Mouse (Mus musculus): ENCODE measurements around the gene Bbs2. TPM values are rescaled to one million over a fixed set of nuclear protein-coding genes. Genes with fewer than 3 reads are reported as not detected.

The Bbs2 gene
- polyA plus RNA-seq, 1 experiment from 2014 or later = 8.7 TPM

- Histone ChIP-seq H3K9me3 (replicated peaks; ENCODE audit: control insufficient read depth, low read length) (no peaks in the 10 kb centered on the region), H3K9ac (ENCODE audit: low read depth, low read length) (no peak overlapping the region)
Measured at GRCm38 (mm10) chr8:94130126-94130525, 31.4 kb upstream of the Bbs2 start.

GRCm38 (mm10) chr8:94129133-94129789 is 30.5 kb upstream of the Bbs2 start:
- H3K4me1 ChIP-seq (ENCODE audit: control insufficient read depth, insufficient read depth, low read length) = no peaks in the 10 kb centered on the region
- no peaks in the 10 kb centered on the region for H3K27me3 ChIP-seq (ENCODE audit: control insufficient read depth, insufficient read depth, low read length)
- H3K27ac ChIP-seq (ENCODE audit: low read depth, low read length) = no peak overlapping the region
- WGBS (ENCODE audit: insufficient replicate concordance) = 84% methylated on average over 6 of the region's 6 CpGs
- H3K4me3 ChIP-seq (ENCODE audit: low read depth, low read length) = no peak overlapping the region
- H3K36me3 ChIP-seq (ENCODE audit: control insufficient read depth, insufficient read depth, low read length) = no peaks in the 10 kb centered on the region
- ATAC-seq (replicated peaks; ENCODE audit: insufficient number of reproducible peaks, low FRiP score, low TSS enrichment) = no peak
- no peak overlapping the region for H3K4me2 ChIP-seq
- H3K9me3 ChIP-seq (replicated peaks; ENCODE audit: control insufficient read depth, low read length) = no peaks in the 10 kb centered on the region
- H3K9ac ChIP-seq (ENCODE audit: low read depth, low read length) = no peak overlapping the region

More at GRCm38 (mm10) chr8:94130126-94130525, 31.4 kb upstream of the Bbs2 start:
- H3K4me2 ChIP-seq = no peak overlapping the region
- no peaks in the 10 kb centered on the region for H3K4me1 ChIP-seq (ENCODE audit: control insufficient read depth, insufficient read depth, low read length)
- no peak for ATAC-seq (replicated peaks; ENCODE audit: insufficient number of reproducible peaks, low FRiP score, low TSS enrichment)
- H3K27me3 ChIP-seq (ENCODE audit: control insufficient read depth, insufficient read depth, low read length) = no peaks in the 10 kb centered on the region
- no peaks in the 10 kb centered on the region for H3K36me3 ChIP-seq (ENCODE audit: control insufficient read depth, insufficient read depth, low read length)
- H3K4me3 ChIP-seq (ENCODE audit: low read depth, low read length) = no peak overlapping the region
- H3K27ac ChIP-seq (ENCODE audit: low read depth, low read length) = no peak overlapping the region
- 86% methylated on average over 4 of the region's 4 CpGs for WGBS (ENCODE audit: insufficient replicate concordance)

- no peaks in the 10 kb centered on the region for H3K9me3 ChIP-seq (replicated peaks; ENCODE audit: control insufficient read depth, low read length)
- H3K9ac ChIP-seq (ENCODE audit: low read depth, low read length) = no peak overlapping the region
- no peaks in the 10 kb centered on the region for H3K36me3 ChIP-seq (ENCODE audit: control insufficient read depth, insufficient read depth, low read length)
- no peak overlapping the region for H3K27ac ChIP-seq (ENCODE audit: low read depth, low read length)
- H3K4me2 ChIP-seq = no peak overlapping the region
- 76% methylated on average over 6 of the region's 6 CpGs for WGBS (ENCODE audit: insufficient replicate concordance)
- no peaks in the 10 kb centered on the region for H3K4me1 ChIP-seq (ENCODE audit: control insufficient read depth, insufficient read depth, low read length)
- H3K4me3 ChIP-seq (ENCODE audit: low read depth, low read length) = no peak overlapping the region
- no peak for ATAC-seq (replicated peaks; ENCODE audit: insufficient number of reproducible peaks, low FRiP score, low TSS enrichment)
- 0 out of 2 replicates have a peak, but pooled peaks cover 3% of the 10 kb centered on the region for H3K27me3 ChIP-seq (ENCODE audit: control insufficient read depth, insufficient read depth, low read length)
Measured at GRCm38 (mm10) chr8:94127711-94128110, 29.0 kb upstream of the Bbs2 start.

GRCm38 (mm10) chr8:94122711-94123468 is 24.2 kb upstream of the Bbs2 start:
- Histone ChIP-seq H3K27me3 (ENCODE audit: control insufficient read depth, insufficient read depth, low read length) (0 out of 2 replicates have a peak, but pooled peaks cover 3% of the 10 kb centered on the region), H3K4me2 (no peak overlapping the region), H3K9ac (ENCODE audit: low read depth, low read length) (no peak overlapping the region), H3K4me3 (ENCODE audit: low read depth, low read length) (no peak overlapping the region), H3K9me3 (replicated peaks; ENCODE audit: control insufficient read depth, low read length) (no peaks in the 10 kb centered on the region), H3K4me1 (ENCODE audit: control insufficient read depth, insufficient read depth, low read length) (no peaks in the 10 kb centered on the region), H3K36me3 (ENCODE audit: control insufficient read depth, insufficient read depth, low read length) (no peaks in the 10 kb centered on the region), H3K27ac (ENCODE audit: low read depth, low read length) (no peak overlapping the region)
- ATAC-seq (replicated peaks; ENCODE audit: insufficient number of reproducible peaks, low FRiP score, low TSS enrichment) = no peak
- 47% methylated on average over 8 of the region's 8 CpGs for WGBS (ENCODE audit: insufficient replicate concordance)

- H3K4me1 ChIP-seq (ENCODE audit: control insufficient read depth, insufficient read depth, low read length) = no peaks in the 10 kb centered on the region
- no peak overlapping the region for H3K4me2 ChIP-seq
- H3K9me3 ChIP-seq (replicated peaks; ENCODE audit: control insufficient read depth, low read length) = no peaks in the 10 kb centered on the region
- no peak overlapping the region for H3K4me3 ChIP-seq (ENCODE audit: low read depth, low read length)
- no peak overlapping the region for H3K9ac ChIP-seq (ENCODE audit: low read depth, low read length)
- H3K27me3 ChIP-seq (ENCODE audit: control insufficient read depth, insufficient read depth, low read length) = 0 out of 2 replicates have a peak, but pooled peaks cover 3% of the 10 kb centered on the region
- whole genome bisulfite sequencing (ENCODE audit: insufficient replicate concordance) = 83% methylated on average over 9 of the region's 9 CpGs
- H3K36me3 ChIP-seq (ENCODE audit: control insufficient read depth, insufficient read depth, low read length) = no peaks in the 10 kb centered on the region
- ATAC-seq (replicated peaks; ENCODE audit: insufficient number of reproducible peaks, low FRiP score, low TSS enrichment) = no peak
- no peak overlapping the region for H3K27ac ChIP-seq (ENCODE audit: low read depth, low read length)
Measured at GRCm38 (mm10) chr8:94121625-94122024, 22.9 kb upstream of the Bbs2 start.

GRCm38 (mm10) chr8:94118776-94119430 is 20.2 kb upstream of the Bbs2 start:
- H3K36me3 ChIP-seq (ENCODE audit: control insufficient read depth, insufficient read depth, low read length) = no peaks in the 10 kb centered on the region
- ATAC-seq (replicated peaks; ENCODE audit: insufficient number of reproducible peaks, low FRiP score, low TSS enrichment) = no peak
- H3K4me1 ChIP-seq (ENCODE audit: control insufficient read depth, insufficient read depth, low read length) = no peaks in the 10 kb centered on the region
- H3K4me2 ChIP-seq = no peak overlapping the region
- H3K4me3 ChIP-seq (ENCODE audit: low read depth, low read length) = no peak overlapping the region
- no peak overlapping the region for H3K27ac ChIP-seq (ENCODE audit: low read depth, low read length)
- H3K9ac ChIP-seq (ENCODE audit: low read depth, low read length) = no peak overlapping the region
- H3K27me3 ChIP-seq (ENCODE audit: control insufficient read depth, insufficient read depth, low read length) = 0 out of 2 replicates have a peak, but pooled peaks cover under 1% of the 10 kb centered on the region
- 13% methylated on average over 6 of the region's 6 CpGs for WGBS (ENCODE audit: insufficient replicate concordance)
- no peaks in the 10 kb centered on the region for H3K9me3 ChIP-seq (replicated peaks; ENCODE audit: control insufficient read depth, low read length)

GRCm38 (mm10) chr8:94113972-94114371 is 15.2 kb upstream of the Bbs2 start:
- H3K9me3 ChIP-seq (replicated peaks; ENCODE audit: control insufficient read depth, low read length) = no peaks in the 10 kb centered on the region
- H3K9ac ChIP-seq (ENCODE audit: low read depth, low read length) = no peak overlapping the region
- peaks cover 2% of the 10 kb centered on the region; the same call in 1 of the 2 replicates for H3K4me1 ChIP-seq (ENCODE audit: control insufficient read depth, insufficient read depth, low read length)
- H3K36me3 ChIP-seq (ENCODE audit: control insufficient read depth, insufficient read depth, low read length) = no peaks in the 10 kb centered on the region
- no peak for ATAC-seq (replicated peaks; ENCODE audit: insufficient number of reproducible peaks, low FRiP score, low TSS enrichment)
- H3K27me3 ChIP-seq (ENCODE audit: control insufficient read depth, insufficient read depth, low read length) = no peaks in the 10 kb centered on the region
- H3K4me2 ChIP-seq = no peak overlapping the region
- H3K4me3 ChIP-seq (ENCODE audit: low read depth, low read length) = no peak overlapping the region
- 83% methylated on average over 2 of the region's 2 CpGs for WGBS (ENCODE audit: insufficient replicate concordance)
- H3K27ac ChIP-seq (ENCODE audit: low read depth, low read length) = no peak overlapping the region

- 13% methylated on average over 1 of the region's 1 CpGs for WGBS (ENCODE audit: insufficient replicate concordance)
- no peaks in the 10 kb centered on the region for H3K36me3 ChIP-seq (ENCODE audit: control insufficient read depth, insufficient read depth, low read length)
- no peak for ATAC-seq (replicated peaks; ENCODE audit: insufficient number of reproducible peaks, low FRiP score, low TSS enrichment)
- no peak overlapping the region for H3K27ac ChIP-seq (ENCODE audit: low read depth, low read length)
- no peaks in the 10 kb centered on the region for H3K27me3 ChIP-seq (ENCODE audit: control insufficient read depth, insufficient read depth, low read length)
- H3K4me3 ChIP-seq (ENCODE audit: low read depth, low read length) = no peak overlapping the region
- H3K9ac ChIP-seq (ENCODE audit: low read depth, low read length) = no peak overlapping the region
- peaks cover 2% of the 10 kb centered on the region; the same call in 1 of the 2 replicates for H3K4me1 ChIP-seq (ENCODE audit: control insufficient read depth, insufficient read depth, low read length)
- H3K9me3 ChIP-seq (replicated peaks; ENCODE audit: control insufficient read depth, low read length) = no peaks in the 10 kb centered on the region
- no peak overlapping the region for H3K4me2 ChIP-seq
Measured at GRCm38 (mm10) chr8:94113435-94113834, 14.7 kb upstream of the Bbs2 start.

Measured in heart, embryonic 11.5 days (tissue).